Mouse (Mus musculus) mesoderm, embryonic 11.5 days (tissue): ENCODE data around the gene Gm20431.

Experiments
- DNase-seq: peaks from one replicate; pipeline ENCODE4 v3.0.0-alpha.2; 2012; ENCODE audit warnings: low read depth, low spot score

The Gm20431 gene

DNA sequence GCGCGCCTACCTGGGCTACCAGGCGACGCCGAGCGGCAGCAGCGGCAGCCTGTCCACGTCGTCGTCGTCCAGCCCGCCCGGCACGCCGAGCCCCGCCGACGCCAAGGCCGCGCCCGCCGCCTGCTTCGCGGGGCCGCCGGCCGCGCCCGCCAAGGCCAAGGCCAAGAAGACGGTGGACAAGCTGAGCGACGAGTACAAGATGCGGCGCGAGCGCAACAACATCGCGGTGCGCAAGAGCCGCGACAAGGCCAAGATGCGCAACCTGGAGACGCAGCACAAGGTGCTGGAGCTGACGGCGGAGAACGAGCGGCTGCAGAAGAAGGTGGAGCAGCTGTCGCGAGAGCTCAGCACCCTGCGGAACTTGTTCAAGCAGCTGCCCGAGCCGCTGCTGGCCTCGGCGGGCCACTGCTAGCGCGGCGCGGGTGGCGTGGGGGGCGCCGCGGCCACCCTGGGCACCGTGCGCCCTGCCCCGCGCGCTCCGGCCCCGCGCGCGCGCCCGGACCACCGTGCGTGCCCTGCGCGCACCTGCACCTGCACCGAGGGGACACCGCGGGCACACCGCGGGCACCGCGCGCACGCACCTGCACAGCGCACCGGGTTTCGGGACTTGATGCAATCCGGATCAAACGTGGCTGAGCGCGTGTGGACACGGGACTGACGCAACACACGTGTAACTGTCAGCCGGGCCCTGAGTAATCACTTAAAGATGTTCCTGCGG is 28.4 kb upstream of the Gm20431 start, which contains the start of gene Tmem189:
Gene Tmem189 (minus strand): TSS at position 322 of the 718 bp plus-strand sequence.
- peak; percentile 78 for DNase-seq

DNA sequence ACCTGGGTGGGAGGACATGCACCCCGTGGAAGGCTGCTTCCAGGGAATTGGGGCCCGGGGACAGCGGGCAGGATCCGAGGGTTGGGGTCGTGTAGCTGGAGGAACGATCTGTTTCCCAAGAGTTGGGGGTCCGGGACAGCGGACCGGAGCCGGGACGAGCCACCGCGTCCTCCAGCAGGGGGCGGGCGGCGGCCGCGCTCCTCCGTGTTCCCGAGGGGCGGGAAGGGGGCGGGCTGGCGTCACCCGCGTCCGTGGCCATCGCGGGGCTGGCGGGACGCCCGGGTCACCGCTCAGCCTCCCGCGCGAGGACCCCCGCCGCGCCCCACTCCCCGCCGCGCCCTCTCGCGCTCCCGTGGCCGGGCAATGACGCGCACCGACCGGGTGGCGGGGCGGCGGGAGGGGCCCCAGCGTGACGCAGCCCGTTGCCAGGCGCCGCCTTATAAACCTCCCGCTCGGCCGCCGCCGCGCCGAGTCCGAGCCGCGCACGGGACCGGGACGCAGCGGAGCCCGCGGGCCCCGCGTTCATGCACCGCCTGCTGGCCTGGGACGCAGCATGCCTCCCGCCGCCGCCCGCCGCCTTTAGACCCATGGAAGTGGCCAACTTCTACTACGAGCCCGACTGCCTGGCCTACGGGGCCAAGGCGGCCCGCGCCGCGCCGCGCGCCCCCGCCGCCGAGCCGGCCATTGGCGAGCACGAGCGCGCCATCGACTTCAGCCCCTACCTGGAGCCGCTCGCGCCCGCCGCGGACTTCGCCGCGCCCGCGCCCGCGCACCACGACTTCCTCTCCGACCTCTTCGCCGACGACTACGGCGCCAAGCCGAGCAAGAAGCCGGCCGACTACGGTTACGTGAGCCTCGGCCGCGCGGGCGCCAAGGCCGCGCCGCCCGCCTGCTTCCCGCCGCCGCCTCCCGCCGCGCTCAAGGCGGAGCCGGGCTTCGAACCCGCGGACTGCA is 27.5 kb upstream of the Gm20431 start, which contains the start of gene Cebpb:
Gene Cebpb (plus strand): TSS at position 418 of the 954 bp plus-strand sequence.
- DNase-seq: peak; percentile 53

DNA sequence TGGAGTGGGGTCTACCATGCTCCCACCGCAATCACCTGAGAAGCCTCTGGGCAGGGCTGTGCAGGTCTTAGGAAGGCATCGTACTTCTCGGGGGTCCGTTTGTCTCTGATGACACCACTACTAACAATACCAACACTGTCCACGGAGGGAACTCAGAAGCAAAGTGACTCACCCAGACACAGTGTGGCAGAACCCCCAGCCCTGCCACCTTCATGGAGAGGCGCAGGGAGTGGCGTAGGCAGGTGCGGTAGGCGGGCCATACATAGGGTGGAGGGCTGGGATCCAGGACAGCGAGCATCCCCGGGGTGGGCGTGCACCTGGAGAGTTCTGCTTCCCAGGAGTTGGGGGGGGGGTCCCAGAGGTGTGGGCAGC is 26.8 kb upstream of the Gm20431 start:
- no peak for DNase-seq

GRCm38 (mm10) chr2:167687651-167688101 is 26.4 kb upstream of the Gm20431 start:
- no peak for DNase-seq

GRCm38 (mm10) chr2:167687250-167687586 is 25.9 kb upstream of the Gm20431 start:
- DNase-seq: no peak

DNA sequence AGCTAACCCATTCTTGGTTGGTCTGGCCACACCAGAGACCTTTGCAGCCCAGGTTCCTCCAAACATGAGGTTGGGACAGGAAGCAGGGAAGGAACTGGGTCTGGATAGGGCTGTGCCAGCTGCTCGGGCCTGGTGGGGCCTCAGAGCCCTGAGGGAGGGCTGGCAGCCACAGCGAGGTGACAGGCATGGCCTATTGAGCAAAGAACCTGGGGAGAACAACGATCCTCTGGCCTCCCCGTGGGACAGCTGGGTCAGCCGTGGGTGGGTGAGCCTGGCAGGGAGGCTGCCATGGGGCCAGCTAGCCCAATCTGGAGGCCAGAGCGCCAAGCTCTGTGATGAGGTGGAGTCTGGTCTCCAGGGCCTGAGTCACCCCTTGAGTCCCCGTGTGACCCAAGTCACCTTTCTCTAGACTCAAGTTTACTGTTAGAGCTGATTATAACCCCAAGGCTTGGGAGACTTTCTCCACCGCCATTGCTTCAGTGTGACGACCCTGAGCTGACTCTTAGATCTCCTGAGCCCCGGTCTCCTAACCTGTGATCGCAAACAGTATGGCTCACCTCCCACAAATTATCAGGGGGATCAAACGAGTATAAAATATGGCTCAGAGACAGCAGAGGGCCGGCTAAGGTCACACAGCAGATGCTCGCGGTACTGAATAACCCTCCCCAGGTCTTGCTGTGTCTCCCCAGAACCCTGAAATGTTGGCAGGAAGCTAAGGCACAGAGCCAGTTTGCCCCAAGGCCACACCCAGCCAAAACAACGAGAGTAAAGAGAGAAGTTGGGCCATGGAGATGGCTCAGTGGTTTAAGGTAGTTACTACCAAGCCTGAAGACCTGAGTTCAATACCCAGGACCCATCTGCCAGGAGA is 25.3 kb upstream of the Gm20431 start:
- no peak for DNase-seq

GRCm38 (mm10) chr2:167685865-167686264 is 24.6 kb upstream of the Gm20431 start:
- no peak for DNase-seq

GRCm38 (mm10) chr2:167685137-167685536 is 23.8 kb upstream of the Gm20431 start:
- peak; percentile 94 for DNase-seq

- no peak for DNase-seq
Measured at GRCm38 (mm10) chr2:167683721-167684120, 22.4 kb upstream of the Gm20431 start.

DNA sequence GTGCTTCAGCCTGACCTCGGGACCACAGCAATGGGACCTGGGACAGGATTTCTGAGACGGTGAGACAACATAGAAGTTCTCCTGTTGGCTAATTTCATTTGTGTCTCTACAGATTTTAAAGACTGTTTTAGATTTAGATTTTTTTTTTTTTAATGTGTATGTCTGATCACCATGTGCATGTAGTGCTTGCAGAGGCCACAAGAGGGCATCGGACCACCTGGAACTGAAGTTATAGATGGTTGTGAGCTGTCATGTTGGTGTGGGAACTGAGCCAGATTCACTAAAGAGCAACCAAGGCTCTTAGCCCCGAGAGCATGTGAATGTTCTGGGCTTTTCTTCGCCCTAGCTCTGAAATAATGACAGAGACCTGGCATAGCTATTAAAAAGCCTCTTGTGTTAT is 19.4 kb upstream of the Gm20431 start:
- DNase-seq: peak; percentile 71

DNA sequence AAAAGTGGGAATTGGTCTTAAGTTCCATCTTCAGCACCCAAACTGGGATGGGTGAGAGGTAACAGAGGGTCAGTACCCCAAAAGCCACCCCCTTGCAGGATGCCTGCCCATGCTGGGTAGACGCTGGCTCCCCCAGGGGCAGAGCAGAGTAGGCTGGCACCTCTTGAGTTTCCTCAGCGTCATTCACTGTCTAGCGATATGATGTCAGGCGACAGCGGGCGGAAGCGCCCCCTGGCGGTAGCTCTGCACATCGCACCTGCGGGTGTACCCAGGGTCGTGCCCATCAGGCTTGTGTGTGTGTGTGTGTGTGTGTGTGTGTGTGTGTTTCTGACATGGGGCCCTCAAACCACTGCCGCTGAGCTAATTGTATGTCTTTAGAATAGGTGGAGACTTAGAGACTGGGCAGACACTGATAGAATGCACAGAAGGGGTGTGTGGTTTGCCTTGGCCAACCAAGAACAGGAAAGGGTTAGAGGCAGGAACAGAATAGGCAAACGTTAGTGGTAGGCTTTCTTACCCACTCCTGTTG is 18.7 kb upstream of the Gm20431 start:
- peak; percentile 88 for DNase-seq

DNA sequence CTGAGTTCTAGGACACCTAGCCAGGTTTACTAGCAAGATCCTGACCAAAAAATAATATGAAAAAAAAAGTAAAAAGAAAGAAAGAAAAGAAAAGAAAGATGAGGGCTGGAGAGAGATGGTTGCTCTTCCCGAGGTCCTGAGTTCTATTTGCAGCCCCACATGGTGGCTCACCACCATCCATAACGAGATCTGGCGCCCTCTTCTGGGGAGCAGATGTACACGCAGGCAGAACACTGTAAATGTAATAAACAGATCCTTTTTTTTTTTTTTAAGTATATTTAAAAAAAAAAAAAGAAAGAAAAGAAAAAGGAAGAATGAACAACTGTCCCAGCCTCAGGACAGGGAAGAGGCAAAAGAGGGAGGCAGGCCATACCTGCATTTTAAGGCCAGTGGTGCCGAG is 17.3 kb upstream of the Gm20431 start:
- no peak for DNase-seq

DNA sequence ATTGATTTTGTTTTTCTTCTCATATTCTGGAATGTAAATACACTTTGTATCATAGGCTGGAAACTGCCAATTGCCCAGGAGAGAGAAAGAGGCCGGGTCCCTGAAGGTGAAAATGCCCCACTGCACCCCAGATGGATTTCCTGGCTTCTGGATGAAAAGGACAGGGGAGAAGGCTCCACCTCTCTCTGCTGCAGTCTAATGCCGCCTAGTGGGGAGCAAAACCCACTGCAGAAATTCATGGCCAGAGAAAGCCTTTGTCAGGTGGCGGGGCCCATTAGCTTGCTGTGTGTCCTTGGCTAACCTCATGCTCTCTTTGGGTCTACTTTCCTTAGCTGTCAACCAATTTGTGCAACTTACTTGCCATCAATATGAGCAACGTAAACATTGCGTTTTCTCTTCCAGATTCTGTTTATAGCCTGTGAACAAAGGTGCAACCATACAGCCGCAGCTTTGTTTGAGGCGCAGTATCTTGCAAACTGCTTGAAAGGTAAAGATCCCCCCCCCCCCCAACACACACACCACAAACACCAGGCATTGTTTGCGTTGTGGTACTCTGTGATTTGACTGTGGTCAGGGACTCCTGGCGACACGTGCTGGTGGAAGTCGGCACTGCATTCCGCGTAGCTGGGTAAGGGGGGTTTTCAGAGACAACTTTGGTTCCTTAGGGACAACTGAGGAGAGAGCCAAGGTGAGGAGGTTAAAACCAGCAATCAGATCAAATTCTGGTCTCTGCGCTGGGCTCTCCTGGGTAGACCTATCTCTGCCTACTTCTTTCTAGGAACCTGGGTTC is 14.0 kb upstream of the Gm20431 start:
- peak; percentile 55 for DNase-seq

- DNase-seq: peak; percentile 61
Measured at GRCm38 (mm10) chr2:167672212-167672685, 11.0 kb upstream of the Gm20431 start.

DNA sequence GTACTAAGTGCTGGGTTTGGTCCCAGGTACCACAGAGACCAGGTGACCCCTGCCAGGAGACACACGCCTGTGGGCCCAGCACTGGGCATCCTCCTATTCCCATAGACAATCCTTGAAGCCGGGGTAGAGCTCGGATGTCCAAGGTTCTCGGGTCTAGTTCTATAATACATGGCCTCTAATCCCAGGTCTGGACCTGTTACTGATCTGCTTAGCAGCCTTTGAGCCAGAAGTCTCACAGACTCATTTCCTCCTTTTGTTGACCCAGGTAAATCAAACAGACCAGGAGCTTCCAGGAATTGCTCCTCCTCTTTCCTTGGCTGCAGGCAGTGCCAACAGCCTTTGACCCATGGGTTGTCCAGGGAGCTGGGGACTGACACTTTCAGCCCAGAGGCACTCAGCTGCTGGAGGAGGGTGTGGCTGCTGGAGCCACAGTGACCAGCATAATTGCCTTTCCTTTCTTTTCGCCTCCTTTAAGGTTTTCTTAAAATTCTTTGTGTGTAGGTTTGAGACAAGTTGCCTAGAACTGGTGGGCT is 9.9 kb upstream of the Gm20431 start:
- DNase-seq: no peak

GRCm38 (mm10) chr2:167669398-167669797 is 8.1 kb upstream of the Gm20431 start:
- no peak for DNase-seq

GRCm38 (mm10) chr2:167668426-167668825 is 7.1 kb upstream of the Gm20431 start:
- no peak for DNase-seq

- no peak for DNase-seq
Measured at GRCm38 (mm10) chr2:167665972-167666713, 4.8 kb upstream of the Gm20431 start.

DNA sequence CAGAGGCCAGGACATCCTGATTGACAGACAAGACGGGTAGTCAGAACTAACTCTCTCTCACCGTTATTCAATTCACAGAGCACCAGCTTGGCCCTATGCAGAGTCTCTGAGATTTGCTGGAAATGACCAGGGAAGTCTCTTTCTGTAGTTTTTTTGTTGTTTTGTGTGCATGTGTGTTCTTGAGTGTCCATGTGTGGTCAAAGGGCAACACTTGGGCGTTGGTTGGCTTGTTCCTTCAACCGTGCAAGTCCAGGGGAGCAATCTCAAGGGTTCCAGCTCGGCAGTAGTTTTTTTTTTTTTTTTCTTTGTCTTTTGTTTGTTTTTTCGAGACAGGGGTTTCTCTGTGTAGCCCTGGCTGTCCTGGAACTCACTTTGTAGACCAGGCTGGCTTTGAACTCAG is 1.4 kb upstream of the Gm20431 start:
- DNase-seq: no peak
